Mouse (Mus musculus) myocyte (in vitro differentiated cells): ENCODE data around the gene Tcl1b3.

ENCODE experiments used
- CEBPB ChIP-seq: IDR thresholded peaks from 2 replicates; pipeline ENCODE4 v1.6.1; 2011; ENCODE audit warnings: mild to moderate bottlenecking, moderate library complexity; ENCODE audit not compliant: poor library complexity, insufficient read depth, severe bottlenecking
- MAX ChIP-seq: IDR thresholded peaks from one replicate; pipeline ENCODE4 v1.6.1; 2011; ENCODE audit warnings: low read depth, mild to moderate bottlenecking, control low read depth
- MYOD1 ChIP-seq, 3 experiments: IDR thresholded peaks; one replicate each; pipeline ENCODE4 v1.6.1; 2011; ENCODE audit warnings: control low read depth in 2 of 3, low read depth in 2 of 3, mild to moderate bottlenecking in 2 of 3, moderate library complexity in 1 of 3; ENCODE audit not compliant: insufficient read length in 2 of 3, control insufficient read depth in 1 of 3
- MYOG ChIP-seq, 3 experiments: IDR thresholded peaks; one replicate each; pipeline ENCODE4 v1.6.1; 2011; ENCODE audit warnings: control low read depth in 2 of 3, low read depth in 2 of 3, mild to moderate bottlenecking in 2 of 3; ENCODE audit not compliant: insufficient read length in 2 of 3, control insufficient read depth in 1 of 3, insufficient read depth in 1 of 3
- POLR2A ChIP-seq: IDR thresholded peaks from one replicate; pipeline ENCODE4 v1.6.1; 2011; ENCODE audit warnings: low read depth, mild to moderate bottlenecking, control low read depth, moderate library complexity; ENCODE audit not compliant: insufficient read length
- POLR2AphosphoS2 ChIP-seq: IDR thresholded peaks from one replicate; pipeline ENCODE4 v1.6.1; 2011; ENCODE audit warnings: low read depth, control low read depth; ENCODE audit not compliant: insufficient read length
- TCF12 ChIP-seq: IDR thresholded peaks from one replicate; pipeline ENCODE4 v1.6.1; 2011; ENCODE audit warnings: mild to moderate bottlenecking, control low read depth; ENCODE audit not compliant: poor library complexity, insufficient read depth, severe bottlenecking
- TCF3 ChIP-seq: IDR thresholded peaks from one replicate; pipeline ENCODE4 v1.6.1; 2011; ENCODE audit warnings: low read depth, control low read depth; ENCODE audit not compliant: insufficient read length
- USF1 ChIP-seq: IDR thresholded peaks from one replicate; pipeline ENCODE4 v1.6.1; 2011; ENCODE audit warnings: low read depth, mild to moderate bottlenecking, control low read depth, moderate library complexity

DNA sequence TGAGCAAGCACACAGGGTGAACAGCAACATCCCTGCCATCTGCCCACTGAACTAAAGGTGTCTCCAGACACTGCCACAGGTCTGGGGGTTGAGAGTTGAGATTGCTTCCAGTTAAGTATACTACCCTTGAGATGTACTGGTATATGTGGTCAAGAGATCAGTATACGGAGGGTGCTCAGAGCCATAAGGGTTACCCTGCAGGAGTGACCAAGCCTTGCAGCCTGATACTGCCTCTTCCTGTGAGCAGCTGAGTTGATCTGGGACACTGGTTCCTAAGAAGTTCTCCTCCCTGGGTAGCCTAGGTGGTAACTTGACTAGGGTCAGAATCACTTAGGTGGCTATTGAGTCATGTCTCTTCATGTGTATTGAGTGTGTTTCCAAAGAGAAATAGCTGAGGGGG is 17.6 kb downstream of the Tcl1b3 start:
- TF ChIP-seq POLR2A (no peak), MAX (no peak), TCF12 (no peak), USF1 (no peak), POLR2AphosphoS2 (no peak), MYOD1 (IDR thresholded peaks at IDR 0.05; ENCODE audit: control insufficient read depth in 1 of 3, insufficient read length in 2 of 3, low read depth in 2 of 3) (no peak), TCF3 (no peak), CEBPB (no peak), MYOG (IDR thresholded peaks at IDR 0.05; ENCODE audit: control insufficient read depth in 1 of 3, insufficient read depth in 1 of 3, insufficient read length in 2 of 3, low read depth in 2 of 3) (no peak)
